ENCODE assay signal across 20 mouse cellular contexts in genomic region chr5:110603016-110603685, GRCm38 (mm10). TPM values are rescaled to one million over a fixed set of nuclear protein-coding genes. Genes with fewer than 3 reads are reported as not detected.
DNase-seq lines count a peak whose midpoint lies in the region; ATAC-seq and TF ChIP-seq lines count a peak whose summit lies in the region.
"Had no signal": no experiment of that assay in that cellular context is flagged by ENCODE, and none has a peak within 500 bp of the region (broad histone marks: within the 10 kb centered on the region; RNA-seq: fewer than 3 reads in every experiment).

No protein-coding gene starts in this region.

- no peak overlapping the region for H3K9ac ChIP-seq in liver, embryonic 16.5 days (ENCODE audit: low read depth, low read length)
- H3K9ac ChIP-seq: embryonic facial prominence, embryonic 15.5 days; heart, embryonic 12.5 days; lung, embryonic 15.5 days; neural tube, embryonic 13.5 days had no signal

- ATAC-seq in common myeloid progenitor, adult 5-6 weeks (replicated peaks; ENCODE audit: low read depth, poor library complexity, severe bottlenecking), result peak; percentile 88
- ATAC-seq in liver, embryonic 16.5 days (ENCODE audit: low read depth), result peak; percentile 79
- ATAC-seq: CD4-positive, CD25-positive, alpha-beta regulatory T cell, adult 4 months; forebrain, embryonic 16.5 days had no signal

- no peaks in the 10 kb centered on the region for H3K9me3 ChIP-seq in liver, embryonic 16.5 days (replicated peaks; ENCODE audit: control insufficient read depth, low read length)
- H3K9me3 ChIP-seq: embryonic facial prominence, embryonic 15.5 days; heart, embryonic 12.5 days; lung, embryonic 15.5 days; neural tube, embryonic 13.5 days had no signal

- 31% methylated on average over 7 of the region's 7 CpGs for WGBS in liver, embryonic 16.5 days (ENCODE audit: insufficient replicate concordance)

- no peak for DNase-seq in layer of hippocampus, adult 2 months (ENCODE audit: low spot score in 2 of 2)
- DNase-seq in layer of hippocampus, adult 9-10 months (ENCODE audit: low spot score), result no peak
- DNase-seq in frontal cortex, postnatal 25 days (ENCODE audit: low spot score in 2 of 2), result no peak
- no peak for DNase-seq in thymus, postnatal 10 days (ENCODE audit: low spot score in 2 of 2)
- no peak for DNase-seq in frontal cortex, postnatal 10 days (ENCODE audit: low spot score in 2 of 2)
- DNase-seq: cerebellum, adult 11 months; gastrocnemius, postnatal 14 days; heart, postnatal 4 days; kidney, adult 9 months; midbrain, embryonic 14.5 days; spleen, adult 18-20 months; thymus, postnatal 36 days had no signal

- no peaks in the 10 kb centered on the region for H3K27me3 ChIP-seq in liver, embryonic 16.5 days (ENCODE audit: control insufficient read depth, insufficient read depth, low read depth, low read length)
- H3K27me3 ChIP-seq: embryonic facial prominence, embryonic 15.5 days; lung, embryonic 15.5 days had no signal

- no peaks in the 10 kb centered on the region for H3K36me3 ChIP-seq in liver, embryonic 16.5 days (ENCODE audit: control insufficient read depth, insufficient read depth)
- H3K36me3 ChIP-seq: embryonic facial prominence, embryonic 15.5 days; heart, embryonic 12.5 days; lung, embryonic 15.5 days had no signal

- no peak overlapping the region for H3K4me2 ChIP-seq in liver, embryonic 16.5 days (ENCODE audit: low read depth, low read length)
- H3K4me2 ChIP-seq: embryonic facial prominence, embryonic 15.5 days; heart, embryonic 12.5 days; lung, embryonic 15.5 days; neural tube, embryonic 13.5 days had no signal

- no peak for TF ChIP-seq CTCF in layer of hippocampus, adult 2 months (conservative IDR thresholded peaks at IDR 0.05)

- no peak overlapping the region for H3K4me3 ChIP-seq in layer of hippocampus, adult 2 months
- H3K4me3 ChIP-seq in liver, embryonic 16.5 days (ENCODE audit: low read depth, low read length), result no peak overlapping the region
- H3K4me3 ChIP-seq: embryonic facial prominence, embryonic 15.5 days; heart, embryonic 12.5 days; lung, embryonic 15.5 days; neural tube, embryonic 13.5 days had no signal

- peaks cover 5% of the 10 kb centered on the region for H3K4me1 ChIP-seq in liver, embryonic 16.5 days (ENCODE audit: control insufficient read depth, low read depth, low read length)
- H3K4me1 ChIP-seq: heart, embryonic 12.5 days; lung, embryonic 15.5 days had no signal

- 0 out of 2 replicates have a peak overlapping the region, but pooled peaks have one; percentile 10 for H3K27ac ChIP-seq in layer of hippocampus, adult 2 months
- no peak overlapping the region for H3K27ac ChIP-seq in liver, embryonic 16.5 days (ENCODE audit: low read length)
- H3K27ac ChIP-seq: embryonic facial prominence, embryonic 15.5 days; lung, embryonic 15.5 days; neural tube, embryonic 13.5 days had no signal

RNA-seq across cellular contexts. Expression of gene Noc4l, which starts 50.1 kb away (rescaled TPM):
- total RNA-seq in layer of hippocampus, adult 2 months (2021), result 10 to 100 TPM; 23.4 to 23.8 TPM
- total RNA-seq in common myeloid progenitor, adult 5-6 weeks (2017), result 41.3 and 50.4 TPM in 2 replicates
- 32.7 and 34.3 TPM in 2 replicates for polyA plus RNA-seq in liver, embryonic 16.5 days (2015; fragmentation: Nextera tagmentation; extraction: Ambion mirVana)

RNA-seq across cellular contexts. Expression of gene Ddx51, which starts 50.1 kb away (rescaled TPM):
- total RNA-seq in layer of hippocampus, adult 2 months (2021), result 10 to 100 TPM; 31.2 to 35.0 TPM
- total RNA-seq in common myeloid progenitor, adult 5-6 weeks (2017), result 7.9 and 10.3 TPM in 2 replicates
- polyA plus RNA-seq in liver, embryonic 16.5 days (2015; fragmentation: Nextera tagmentation; extraction: Ambion mirVana), result 6.4 and 7.5 TPM in 2 replicates

RNA-seq across cellular contexts. Expression of gene Galnt9, which starts 59.0 kb away (rescaled TPM):
- total RNA-seq in layer of hippocampus, adult 2 months (2021), result 100 to 1,000 TPM in 1 of 2 experiments, 10 to 100 TPM in 1; 98.3 to 111 TPM
- total RNA-seq in common myeloid progenitor, adult 5-6 weeks (2017), result not detected in 2 replicates
- 0.11 and 0.12 TPM in 2 replicates for polyA plus RNA-seq in liver, embryonic 16.5 days (2015; fragmentation: Nextera tagmentation; extraction: Ambion mirVana)
- total RNA-seq: gastrocnemius, postnatal 14 days; heart, postnatal 4 days had no signal
- polyA plus RNA-seq: heart, embryonic 12.5 days had no signal

Comparison
In these comparisons a context has a peak if more than half of its experiments do, and no peak if none do; other contexts are left out.
1. RNA of gene Galnt9, which starts 59.0 kb away (total RNA-seq): 98.3 to 111 TPM in layer of hippocampus, adult 2 months; not detected in common myeloid progenitor, adult 5-6 weeks; every median in the first group is over 10 times any median in the second.